Mouse (Mus musculus) forebrain, postnatal 0 days (tissue): ENCODE measurements around the gene Ccdc38. TPM values are rescaled to one million over a fixed set of nuclear protein-coding genes. Genes with fewer than 3 reads are reported as not detected.

Source experiments
- ATAC-seq: fragments of 200-750 bp; cut with Nextera tagmentation; 2 replicates; pipeline ENCODE4 v1.8.0; 2017; ENCODE audit warnings: mild to moderate bottlenecking, moderate library complexity
- DNase-seq: peaks from one replicate; pipeline ENCODE4 v3.0.0-alpha.2; 2015
- H3K27ac ChIP-seq: fragments of 300-500 bp; sonication (generic); 2 replicates; pipeline ENCODE4 v1.5.1; 2014; ENCODE audit warnings: low read depth, mild to moderate bottlenecking, antibody characterized with exemption, low read length, moderate library complexity, mixed read lengths
- H3K27me3 ChIP-seq: fragments of 300-500 bp; sonication (generic); 2 replicates; pipeline ENCODE4 v1.6.1; 2014; ENCODE audit warnings: mild to moderate bottlenecking, low read length, mixed read lengths; ENCODE audit not compliant: insufficient read depth
- H3K36me3 ChIP-seq: fragments of 300-500 bp; sonication (generic); 2 replicates; pipeline ENCODE4 v1.6.1; 2014; ENCODE audit warnings: mild to moderate bottlenecking, moderate library complexity; ENCODE audit not compliant: insufficient read depth
- H3K4me1 ChIP-seq: fragments of 300-500 bp; sonication (generic); 2 replicates; pipeline ENCODE4 v1.6.1; 2014; ENCODE audit warnings: antibody characterized with exemption; ENCODE audit not compliant: insufficient read depth
- H3K4me2 ChIP-seq: fragments of 300-500 bp; sonication (generic); 2 replicates; pipeline ENCODE4 v1.6.1; 2014; ENCODE audit warnings: low read depth, mild to moderate bottlenecking, moderate library complexity
- H3K4me3 ChIP-seq: fragments of 300-500 bp; sonication (generic); 2 replicates; pipeline ENCODE4 v1.5.1; 2014; ENCODE audit warnings: low read depth, low read length, mixed read lengths
- H3K9ac ChIP-seq: fragments of 300-500 bp; sonication (generic); 2 replicates; pipeline ENCODE4 v1.6.1; 2014; ENCODE audit warnings: mild to moderate bottlenecking
- H3K9me3 ChIP-seq: fragments of 300-500 bp; sonication (generic); 2 replicates; pipeline ENCODE4 v1.6.1; 2016; ENCODE audit warnings: low read length
- CTCF ChIP-seq: sonication (generic); IDR thresholded peaks from 2 replicates; pipeline ENCODE4 v1.5.1; 2016; ENCODE audit warnings: antibody characterized with exemption, control low read depth, low read depth
- WGBS: fragments of 180-500 bp; shearing (Covaris S2); extraction: QIAGEN DNeasy Blood & Tissue Kit; methylation state at CpG from one replicate; pipeline ENCODE4 v1.1.7; 2014; 5-methylcytosine and 5-hydroxymethylcytosine counted together
- polyA plus RNA-seq: library from polyadenylated mRNA; unstranded; fragments of >200 nt; fragmentation: Nextera tagmentation; extraction: Ambion mirVana; gene quantifications from 2 replicates; pipeline ENCODE4 v1.2.1, GENCODE M21; 2015
- total RNA-seq: library from RNA; depleted of rRNA; stranded (reverse); fragments of >200 nt; gene quantifications from 2 replicates; pipeline ENCODE4 v1.2.3, GENCODE M21; 2014

Gene Ccdc38
- total and polyA plus RNA-seq, 2 experiments from 2014 or later = 0.41 TPM; not detected in 1

- DNase-seq (no peak), ATAC-seq (no peak)
- Histone ChIP-seq H3K4me3 (no peak overlapping the region), H3K36me3 (no peaks in the 10 kb centered on the region), H3K4me2 (no peak overlapping the region), H3K4me1 (0 out of 2 replicates have a peak, but pooled peaks cover 9% of the 10 kb centered on the region), H3K27ac (no peak overlapping the region), H3K9me3 (no peaks in the 10 kb centered on the region), H3K27me3 (peaks cover 5% of the 10 kb centered on the region), H3K9ac (no peak overlapping the region)
- 80% methylated on average over 6 of the region's 6 CpGs for WGBS
- no peak for TF ChIP-seq CTCF
Observed at GRCm38 (mm10) chr10:93538818-93539217, 1.6 kb upstream of the Ccdc38 start.

GRCm38 (mm10) chr10:93539775-93540430, 529 bp upstream of the Ccdc38 start, which contains the start of gene Amdhd1:
Gene Amdhd1 (minus strand): TSS chr10:93540033.
- Histone ChIP-seq H3K9ac (0 out of 2 replicates have a peak within 1 kb of the TSS, but pooled peaks have one; percentile 33), H3K27me3 (no peaks in the 10 kb centered on the region), H3K36me3 (no peaks in the 10 kb centered on the region), H3K9me3 (no peaks in the 10 kb centered on the region), H3K27ac (no peak within 1 kb of the TSS), H3K4me1 (0 out of 2 replicates have a peak, but pooled peaks cover 9% of the 10 kb centered on the region), H3K4me3 (peak within 1 kb of the TSS; percentile 31), H3K4me2 (peak within 1 kb of the TSS; percentile 69)
- 4% methylated on average over 35 of the region's 35 CpGs for WGBS
- ATAC-seq (peak; percentile 93), DNase-seq (peak; percentile 71)
- peak; percentile 80 for TF ChIP-seq CTCF

GRCm38 (mm10) chr10:93541585-93541984, 1.2 kb downstream of the Ccdc38 start:
- H3K4me3 ChIP-seq = no peak overlapping the region
- DNase-seq (no peak), ATAC-seq (no peak)
- 93% methylated on average over 1 of the region's 1 CpGs for WGBS
- H3K9me3 ChIP-seq = no peaks in the 10 kb centered on the region
- H3K27ac ChIP-seq = no peak overlapping the region
- no peaks in the 10 kb centered on the region for H3K27me3 ChIP-seq
- no peak for TF ChIP-seq CTCF
- no peak overlapping the region for H3K9ac ChIP-seq
- no peaks in the 10 kb centered on the region for H3K36me3 ChIP-seq
- no peak overlapping the region for H3K4me2 ChIP-seq
- H3K4me1 ChIP-seq = 0 out of 2 replicates have a peak, but pooled peaks cover 9% of the 10 kb centered on the region

GRCm38 (mm10) chr10:93542356-93542755, 1.9 kb downstream of the Ccdc38 start:
- H3K9ac ChIP-seq = no peak overlapping the region
- H3K9me3 ChIP-seq = no peaks in the 10 kb centered on the region
- DNase-seq (no peak), ATAC-seq (no peak)
- WGBS = 41% methylated on average over 4 of the region's 4 CpGs
- H3K27me3 ChIP-seq = no peaks in the 10 kb centered on the region
- H3K4me1 ChIP-seq = 0 out of 2 replicates have a peak, but pooled peaks cover 9% of the 10 kb centered on the region
- no peak overlapping the region for H3K4me2 ChIP-seq
- TF ChIP-seq CTCF = no peak
- H3K27ac ChIP-seq = no peak overlapping the region
- no peak overlapping the region for H3K4me3 ChIP-seq
- H3K36me3 ChIP-seq = no peaks in the 10 kb centered on the region

GRCm38 (mm10) chr10:93543176-93543575, 2.7 kb downstream of the Ccdc38 start:
- H3K36me3 ChIP-seq = no peaks in the 10 kb centered on the region
- no peaks in the 10 kb centered on the region for H3K27me3 ChIP-seq
- no peak for TF ChIP-seq CTCF
- H3K9ac ChIP-seq = no peak overlapping the region
- DNase-seq (no peak), ATAC-seq (no peak)
- no peak overlapping the region for H3K4me3 ChIP-seq
- no peak overlapping the region for H3K27ac ChIP-seq
- H3K4me1 ChIP-seq = 0 out of 2 replicates have a peak, but pooled peaks cover 9% of the 10 kb centered on the region
- 59% methylated on average over 6 of the region's 6 CpGs for WGBS
- H3K4me2 ChIP-seq = no peak overlapping the region
- H3K9me3 ChIP-seq = no peaks in the 10 kb centered on the region

GRCm38 (mm10) chr10:93544172-93544571, 3.7 kb downstream of the Ccdc38 start:
- Histone ChIP-seq H3K9me3 (no peaks in the 10 kb centered on the region), H3K27ac (no peak overlapping the region), H3K4me1 (0 out of 2 replicates have a peak, but pooled peaks cover 9% of the 10 kb centered on the region), H3K27me3 (no peaks in the 10 kb centered on the region), H3K4me2 (no peak overlapping the region), H3K4me3 (no peak overlapping the region), H3K36me3 (no peaks in the 10 kb centered on the region), H3K9ac (no peak overlapping the region)
- WGBS = 72% methylated on average over 5 of the region's 5 CpGs
- no peak for ATAC-seq
- TF ChIP-seq CTCF = no peak
- no peak for DNase-seq

GRCm38 (mm10) chr10:93547741-93548270, 7.4 kb downstream of the Ccdc38 start:
- H3K4me3 ChIP-seq = no peak overlapping the region
- H3K36me3 ChIP-seq = no peaks in the 10 kb centered on the region
- H3K9ac ChIP-seq = no peak overlapping the region
- H3K4me2 ChIP-seq = no peak overlapping the region
- ATAC-seq (no peak), DNase-seq (no peak)
- H3K27me3 ChIP-seq = no peaks in the 10 kb centered on the region
- no peak overlapping the region for H3K27ac ChIP-seq
- no peaks in the 10 kb centered on the region for H3K4me1 ChIP-seq
- no peaks in the 10 kb centered on the region for H3K9me3 ChIP-seq
- WGBS = 94% methylated on average over 4 of the region's 4 CpGs
- no peak for TF ChIP-seq CTCF
